Mouse (Mus musculus): ENCODE measurements at regions not wholly inside any gene's neighbourhood (a gene's known extent, or its start where the extent isn't known, plus 50 kb on each side); places are given as distances from the start of the nearest gene placed in this dataset.
A peak's percentile ranks its signal among the peaks of the same experiment; 100 is the strongest.

DNA sequence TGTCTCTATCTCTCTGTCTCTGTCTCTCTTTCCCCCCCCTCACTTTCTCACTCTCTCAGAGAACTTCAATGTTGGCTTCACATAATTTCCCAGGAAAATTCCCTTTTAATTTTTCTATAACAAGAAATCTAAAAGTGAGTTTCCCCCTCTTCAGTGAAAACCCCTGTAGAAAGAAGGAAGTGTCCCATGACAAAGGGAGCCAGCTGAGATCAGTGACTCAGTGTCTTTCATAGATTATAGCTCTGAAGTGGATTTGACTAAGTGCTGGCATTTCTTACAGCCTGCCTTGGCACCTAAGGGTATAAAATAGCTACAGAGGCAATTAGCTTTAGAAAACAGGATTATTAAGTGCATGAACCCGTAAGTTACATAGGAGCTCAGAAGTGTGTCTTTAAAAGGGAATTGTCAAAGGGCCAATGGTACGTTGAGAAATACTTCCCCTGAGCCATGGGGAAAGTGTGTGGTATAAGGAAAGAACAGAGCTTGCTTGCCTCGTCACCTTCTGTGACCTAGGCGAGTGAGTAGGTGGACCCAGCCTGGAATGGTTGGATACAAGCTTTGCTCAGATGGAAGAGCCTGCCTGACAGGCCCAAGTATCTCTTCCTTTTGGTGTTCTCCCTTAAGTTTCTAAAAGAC is 137.3 kb upstream of the Prdm1 start:
- no peak for DNase-seq (ENCODE audit: extremely low spot score in 1 of 2, low spot score in 1 of 2)

DNA sequence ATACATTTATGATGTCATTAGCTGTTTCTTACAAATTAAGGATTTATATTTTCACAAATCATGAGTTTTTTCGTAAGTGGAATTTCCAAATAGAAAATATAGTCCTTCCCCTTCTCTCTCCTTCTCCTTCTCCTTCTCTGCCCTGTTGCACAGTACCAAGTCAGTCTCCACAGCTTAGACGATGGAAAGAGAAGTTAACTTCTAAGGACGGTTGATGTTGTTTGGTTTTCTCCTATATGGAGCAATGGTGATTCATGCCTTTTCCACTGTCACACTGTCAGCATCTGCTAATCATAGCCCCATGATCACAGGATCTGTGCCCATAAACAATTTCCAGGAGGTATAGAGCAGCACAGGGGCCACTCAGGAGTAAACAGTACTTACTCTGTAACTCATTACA is 131.2 kb upstream of the Prdm1 start:
- no peak for DNase-seq (ENCODE audit: extremely low spot score in 1 of 2, low spot score in 1 of 2)

DNA sequence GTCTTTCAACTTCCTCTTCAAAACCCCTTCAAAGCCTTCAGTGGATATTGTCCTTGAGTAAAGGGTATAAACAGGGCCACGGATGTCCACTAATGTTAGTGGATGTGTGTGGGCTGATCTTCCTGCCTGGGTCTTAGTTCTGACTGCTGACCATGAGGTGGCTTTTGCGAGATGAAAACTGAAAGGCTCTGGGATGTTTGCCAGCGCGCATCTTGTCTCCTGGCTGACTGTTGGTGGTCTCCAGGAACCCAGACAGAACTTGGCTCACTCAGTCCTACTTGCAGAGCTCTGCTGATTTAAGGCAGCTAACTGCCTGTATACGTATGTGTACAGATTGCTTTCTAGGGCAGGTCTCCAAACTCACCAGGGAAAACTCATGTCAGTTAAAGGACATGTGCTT is 125.5 kb upstream of the Prdm1 start:
- DNase-seq (ENCODE audit: extremely low spot score in 1 of 2, low spot score in 1 of 2), result no peak

DNA sequence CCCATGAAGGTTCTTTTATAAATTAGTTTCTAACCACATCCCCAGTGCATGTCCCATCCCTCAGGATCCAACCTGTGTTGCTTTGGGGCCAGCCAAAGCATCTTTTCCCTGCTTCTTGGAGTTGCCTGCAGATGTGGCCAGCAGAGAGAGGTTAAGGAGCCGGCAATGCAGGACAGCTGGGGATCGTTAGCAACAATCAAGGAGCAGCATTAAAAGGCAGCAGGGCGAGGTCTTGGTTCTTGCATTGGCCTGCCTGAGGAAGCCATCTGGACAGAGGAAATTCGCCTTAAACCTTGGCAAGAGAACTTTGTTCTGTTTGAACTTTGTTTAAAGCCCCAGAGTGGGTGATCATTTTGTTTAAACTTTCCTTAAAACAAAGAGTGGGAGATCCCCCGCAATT is 118.7 kb upstream of the Prdm1 start:
- no peak for DNase-seq (ENCODE audit: extremely low spot score in 1 of 2, low spot score in 1 of 2)

DNA sequence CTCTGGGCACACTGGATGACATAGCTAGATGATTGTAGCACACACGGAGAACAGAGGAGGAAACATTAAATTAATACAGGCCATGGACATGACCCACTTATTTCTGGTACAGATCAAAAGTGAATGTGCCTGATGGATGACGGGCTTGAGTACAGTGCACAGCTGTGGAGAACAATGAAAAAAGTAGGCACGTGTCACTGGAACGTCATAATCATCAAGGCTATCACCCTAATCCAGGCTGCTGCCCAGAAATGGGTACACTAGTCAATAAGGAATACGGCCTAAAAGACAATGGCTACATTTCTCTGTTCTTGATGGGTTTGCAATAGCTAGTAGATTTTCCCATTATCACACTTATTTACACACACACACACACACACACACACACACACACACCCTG is 118.3 kb upstream of the Prdm1 start:
- no peak for DNase-seq (ENCODE audit: extremely low spot score in 1 of 2, low spot score in 1 of 2)

DNA sequence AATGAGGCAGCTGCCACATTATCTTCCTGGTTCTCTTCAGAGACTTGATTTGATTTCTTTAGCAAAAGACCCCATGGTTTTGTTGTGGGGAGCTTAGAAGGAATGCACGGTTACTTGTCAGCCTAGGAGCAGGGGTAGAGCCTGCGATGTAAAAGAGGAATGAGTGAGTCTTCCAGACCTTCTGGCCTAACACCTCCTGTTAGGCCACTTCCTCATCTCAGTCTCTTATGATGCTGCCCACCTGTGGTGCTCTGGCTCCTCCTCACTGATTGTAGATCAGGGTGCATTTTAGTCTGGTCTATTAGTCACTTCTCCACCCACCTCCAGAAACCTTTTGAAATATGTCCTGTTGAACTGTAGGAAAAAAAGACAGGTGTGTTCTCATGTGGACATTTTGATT is 113.3 kb upstream of the Prdm1 start:
- DNase-seq (ENCODE audit: extremely low spot score in 1 of 2, low spot score in 1 of 2), result no peak

DNA sequence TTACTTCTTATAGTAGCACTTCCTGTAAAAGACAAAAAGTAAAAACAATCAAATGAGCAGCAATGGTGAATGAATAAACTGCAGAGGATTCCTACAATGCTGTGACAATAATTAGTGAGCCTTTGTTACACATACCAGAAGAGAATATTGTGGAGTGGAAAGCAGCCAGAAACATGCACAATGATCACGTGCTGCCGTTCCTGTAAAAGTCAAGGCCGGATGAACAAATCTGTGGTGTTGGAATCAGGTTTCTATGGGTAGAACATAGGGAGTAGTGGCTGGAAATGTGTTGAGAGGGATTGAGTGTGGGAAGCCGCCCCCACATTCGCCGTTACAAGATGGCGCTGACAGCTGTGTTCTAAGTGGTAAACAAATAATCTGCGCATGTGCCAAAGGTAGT is 112.3 kb upstream of the Prdm1 start:
- no peak for DNase-seq (ENCODE audit: extremely low spot score in 1 of 2, low spot score in 1 of 2)

DNA sequence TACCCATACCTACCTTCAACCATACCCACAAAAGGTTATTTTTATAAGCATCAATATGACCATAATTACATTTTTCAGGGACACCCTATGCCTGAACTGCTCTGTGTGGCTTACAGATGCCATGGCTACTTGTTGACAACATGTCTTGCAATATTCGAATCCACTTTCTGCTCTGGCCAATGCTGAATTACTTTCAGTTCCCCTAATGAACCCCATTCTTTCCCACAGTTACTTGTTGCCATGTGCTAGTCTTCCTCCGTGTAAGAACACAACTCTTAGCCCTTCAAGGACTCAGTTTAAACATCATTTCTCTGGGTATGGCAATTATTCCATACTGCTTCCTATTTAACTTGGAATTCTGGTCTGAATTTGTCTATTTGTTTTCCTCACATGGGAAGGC is 110.4 kb upstream of the Prdm1 start:
- DNase-seq (ENCODE audit: extremely low spot score in 1 of 2, low spot score in 1 of 2), result no peak

DNA sequence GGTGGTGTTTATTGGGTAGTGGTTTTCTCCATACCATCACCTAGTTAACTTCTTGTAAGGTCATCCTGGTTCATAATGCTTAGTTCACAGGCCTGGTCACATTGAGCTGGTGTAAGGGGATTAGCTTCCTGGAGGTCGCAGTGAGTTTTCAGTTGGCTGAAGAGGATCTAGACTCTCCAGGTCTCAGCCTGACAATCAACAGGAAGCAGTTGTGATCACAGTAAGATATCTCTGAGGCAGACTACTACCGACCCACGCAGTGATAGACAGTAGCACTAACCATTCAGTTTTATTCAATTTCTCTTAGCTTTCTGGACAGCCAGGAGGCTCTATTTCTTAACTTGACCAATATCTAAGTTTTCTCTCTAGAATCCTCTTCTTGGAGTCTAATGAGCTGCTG is 108.5 kb upstream of the Prdm1 start:
- DNase-seq (ENCODE audit: extremely low spot score in 1 of 2, low spot score in 1 of 2), result no peak

DNA sequence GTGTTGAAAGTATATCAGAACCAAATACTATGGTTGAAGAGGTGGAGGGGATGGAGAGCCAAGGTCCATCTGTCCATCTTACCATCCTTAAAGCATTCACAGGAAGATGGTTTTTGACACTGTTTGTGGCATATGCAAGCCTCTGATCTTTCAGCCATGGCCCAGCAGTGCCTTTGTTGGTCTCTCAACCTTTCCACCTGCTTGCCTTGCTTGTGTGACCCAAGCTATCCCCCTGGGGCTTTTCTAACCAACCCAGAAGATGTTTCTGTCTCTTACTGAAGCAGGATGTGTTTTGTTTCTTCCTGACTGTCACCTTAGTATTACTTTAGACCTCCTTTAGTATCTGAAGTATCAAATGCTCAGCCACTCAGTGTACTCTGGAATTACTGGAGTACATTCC is 107.8 kb upstream of the Prdm1 start:
- DNase-seq (ENCODE audit: extremely low spot score in 1 of 2, low spot score in 1 of 2), result no peak

DNA sequence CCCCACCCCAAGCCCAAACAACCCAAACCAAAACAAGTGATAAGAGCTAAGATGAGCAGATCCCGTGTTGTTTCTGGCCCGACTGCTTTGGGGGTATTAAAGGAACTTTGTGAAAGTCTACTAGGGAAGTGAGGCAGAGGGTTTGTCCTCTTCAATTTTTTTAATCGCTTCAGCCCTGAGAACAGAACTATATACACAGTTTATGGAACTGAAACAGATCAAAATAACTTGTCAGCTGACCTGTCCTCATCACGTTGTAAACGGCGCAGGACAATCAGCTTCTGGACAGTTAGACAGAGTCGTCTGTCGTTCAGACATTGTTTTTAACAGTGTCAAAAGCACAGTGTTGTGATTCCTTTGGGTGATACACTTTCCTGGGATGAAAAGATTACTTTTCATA is 103.3 kb upstream of the Prdm1 start:
- DNase-seq (ENCODE audit: extremely low spot score in 1 of 2, low spot score in 1 of 2), result no peak

DNA sequence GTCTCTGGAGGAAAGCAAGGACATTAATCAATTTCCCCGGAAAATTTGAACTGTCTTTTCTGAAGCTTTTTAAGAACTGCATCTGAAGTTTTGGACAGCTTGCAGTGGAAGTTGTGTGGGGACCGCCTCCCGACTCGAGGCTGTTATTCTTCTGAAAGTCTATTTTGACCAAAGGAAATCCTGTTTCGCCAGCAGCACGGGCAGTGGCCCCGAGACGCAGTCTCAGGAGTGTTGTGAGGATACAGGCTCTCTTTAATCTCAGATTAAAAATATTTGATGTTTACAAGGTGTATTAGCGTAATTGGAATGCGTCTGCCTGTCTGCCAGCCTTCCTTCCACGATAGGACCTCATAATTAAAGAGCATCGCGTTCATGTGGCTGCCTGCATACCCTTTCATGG is 102.2 kb upstream of the Prdm1 start:
- no peak for DNase-seq (ENCODE audit: extremely low spot score in 1 of 2, low spot score in 1 of 2)

DNA sequence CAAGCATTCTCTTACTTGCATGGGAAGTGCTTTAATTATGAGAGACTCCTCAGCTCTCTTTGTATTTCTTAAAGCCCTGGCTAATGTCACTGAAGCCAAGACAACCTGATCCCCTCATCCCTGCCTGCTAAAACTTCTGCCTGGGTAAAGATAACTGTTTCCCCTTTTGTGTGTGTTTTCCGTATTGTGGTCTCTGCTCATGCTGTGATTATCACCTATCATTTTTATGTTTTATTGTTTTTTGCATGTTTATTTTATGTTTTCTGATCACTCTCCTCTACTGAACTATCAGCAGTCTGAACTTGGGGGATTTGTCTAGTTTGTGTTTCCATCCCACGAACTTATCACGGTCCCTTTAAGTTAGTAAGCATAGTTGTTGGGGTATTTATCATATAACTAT is 100.1 kb upstream of the Prdm1 start:
- DNase-seq (ENCODE audit: extremely low spot score in 1 of 2, low spot score in 1 of 2), result no peak

DNA sequence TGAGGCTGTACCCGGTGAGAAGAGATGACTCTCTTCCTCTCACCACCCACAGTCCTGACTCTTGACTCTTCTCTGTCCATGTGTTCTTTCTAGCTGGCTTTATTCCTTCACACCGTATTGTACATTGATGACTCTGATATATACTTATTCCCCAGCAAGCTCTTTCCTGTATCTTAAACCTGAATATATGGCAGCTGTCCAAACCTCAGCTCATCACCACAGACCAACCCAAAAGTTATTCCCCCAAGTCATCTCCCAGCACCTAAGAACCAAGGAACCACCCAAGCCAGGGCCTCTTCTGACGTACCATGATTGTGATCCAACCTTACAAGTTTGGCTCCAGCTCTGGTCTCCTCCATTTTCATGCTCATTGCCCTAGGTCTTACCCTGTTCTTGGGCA is 99.1 kb upstream of the Prdm1 start:
- DNase-seq (ENCODE audit: extremely low spot score in 1 of 2, low spot score in 1 of 2), result no peak

DNA sequence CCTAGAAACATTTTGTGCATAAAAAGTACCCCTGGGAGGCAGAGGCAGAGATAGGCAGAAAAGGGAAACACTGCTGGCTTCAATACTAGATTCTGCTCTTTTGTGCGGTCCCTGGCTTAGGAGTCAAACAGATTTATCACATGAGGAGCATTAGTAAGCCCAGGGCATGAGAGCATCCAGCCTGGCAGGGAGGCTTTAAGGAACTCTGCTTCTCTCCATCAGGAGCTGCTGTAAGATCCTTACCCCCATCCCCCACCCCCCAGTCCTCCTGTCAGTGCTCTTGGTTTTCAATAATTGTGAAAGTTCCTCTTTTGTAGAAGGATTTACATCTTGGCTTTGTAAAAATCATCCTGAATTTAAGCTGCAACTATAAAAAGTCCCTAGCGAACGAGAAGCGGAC is 97.2 kb upstream of the Prdm1 start:
- no peak for DNase-seq (ENCODE audit: extremely low spot score in 1 of 2, low spot score in 1 of 2)

DNA sequence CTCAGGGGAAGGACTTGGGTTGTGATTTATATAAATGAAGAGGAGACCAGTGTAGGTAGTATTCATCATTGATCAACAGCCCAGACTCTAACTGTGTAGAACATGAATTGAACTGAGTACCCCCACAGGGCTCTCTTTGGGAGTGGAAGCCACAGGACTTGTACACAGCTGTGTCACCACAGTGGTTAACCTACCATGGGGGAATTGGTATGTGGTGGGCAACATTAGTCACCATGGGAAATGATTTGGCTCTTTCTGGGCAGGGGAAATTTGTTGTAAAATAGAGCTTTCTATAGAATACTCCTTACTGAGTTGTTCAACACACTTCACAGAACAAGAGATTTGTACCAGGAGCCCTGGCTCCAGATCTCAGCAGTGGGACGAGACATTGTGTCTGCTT is 87.3 kb upstream of the Prdm1 start:
- no peak for DNase-seq (ENCODE audit: extremely low spot score in 1 of 2, low spot score in 1 of 2)

DNA sequence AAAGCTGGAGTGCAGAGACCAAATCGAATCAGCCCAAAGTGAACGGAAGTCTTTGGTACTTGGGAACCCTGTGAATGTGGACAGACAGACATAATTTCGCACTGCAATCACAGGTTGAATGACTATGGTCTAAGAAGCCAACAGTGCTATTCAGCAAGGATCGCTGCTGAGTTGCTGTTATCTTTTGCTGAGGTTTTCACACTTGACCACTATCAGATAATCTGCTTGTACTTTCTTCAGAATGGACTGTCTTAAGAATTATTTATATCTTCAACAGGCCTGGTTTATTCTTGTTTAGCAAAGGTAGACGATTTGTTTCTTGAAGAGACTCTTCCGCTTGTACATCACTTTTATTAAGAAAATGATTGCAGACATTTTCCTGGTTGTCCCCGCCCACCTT is 84.3 kb upstream of the Prdm1 start:
- no peak for DNase-seq (ENCODE audit: extremely low spot score in 1 of 2, low spot score in 1 of 2)

DNA sequence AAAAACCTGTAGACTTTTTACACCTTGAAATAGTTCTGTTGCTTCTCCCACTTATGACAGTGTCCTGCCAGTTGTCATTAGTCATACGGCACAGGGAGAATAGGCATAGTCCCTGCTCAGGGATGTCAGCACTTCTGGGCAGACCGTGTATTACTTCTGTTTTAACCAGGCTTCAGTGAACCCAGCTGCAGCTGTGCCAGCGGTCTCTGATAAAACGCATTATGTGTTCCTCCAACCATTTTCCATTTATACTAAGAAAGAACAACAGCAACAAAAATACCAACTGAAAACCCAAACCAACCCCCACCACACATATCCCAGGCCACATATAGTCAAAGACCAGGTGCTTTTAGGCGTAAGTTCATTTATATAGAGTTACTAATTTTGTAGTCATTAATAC is 83.1 kb upstream of the Prdm1 start:
- no peak for DNase-seq (ENCODE audit: extremely low spot score in 1 of 2, low spot score in 1 of 2)

DNA sequence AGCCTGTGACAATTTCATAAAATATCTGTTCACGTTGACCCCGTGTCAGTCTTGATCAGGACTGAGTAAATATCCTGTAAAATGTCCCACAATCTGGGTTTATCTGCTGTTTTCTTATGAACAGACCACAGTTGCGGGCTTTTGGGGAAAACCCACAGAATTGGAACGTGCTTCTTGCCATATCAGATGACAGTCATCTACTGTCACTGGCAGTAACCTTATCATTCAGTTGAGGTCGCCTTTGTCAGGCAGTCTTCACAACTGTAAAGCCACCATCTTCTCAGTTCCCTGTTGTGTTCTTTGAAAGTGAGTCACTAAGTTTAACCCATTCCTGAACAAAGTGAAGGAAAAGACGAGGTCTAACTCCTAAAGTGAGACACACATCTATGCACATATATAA is 80.9 kb upstream of the Prdm1 start:
- no peak for DNase-seq (ENCODE audit: extremely low spot score in 1 of 2, low spot score in 1 of 2)

DNA sequence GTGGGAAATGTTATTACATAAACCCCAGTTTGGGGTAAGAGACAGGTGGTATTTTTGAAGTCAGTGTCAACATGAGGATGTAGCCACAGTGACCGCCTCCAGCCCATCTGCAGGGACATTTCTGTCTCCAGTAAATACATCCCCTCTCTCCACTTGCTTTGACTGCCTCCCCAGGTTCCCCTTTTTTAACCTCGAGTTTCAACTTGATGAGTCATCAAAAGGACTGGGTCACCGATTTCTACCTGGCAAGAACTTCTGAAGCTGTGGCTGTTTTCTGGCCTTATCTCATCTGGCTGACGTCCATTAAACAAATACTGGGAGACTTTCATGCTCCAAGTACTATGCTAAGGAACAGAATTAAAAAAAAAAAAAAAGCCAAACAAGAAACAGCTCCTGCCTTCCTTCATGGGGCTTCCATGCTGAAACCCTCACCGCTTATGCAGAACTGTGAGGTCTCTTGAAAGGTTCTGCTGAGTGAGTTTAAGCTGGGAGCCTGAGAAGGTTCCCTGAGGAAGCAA is 79.1 kb upstream of the Prdm1 start:
- DNase-seq (ENCODE audit: extremely low spot score in 1 of 2, low spot score in 1 of 2), result peak in 1 of 2 experiments; percentile 12

DNA sequence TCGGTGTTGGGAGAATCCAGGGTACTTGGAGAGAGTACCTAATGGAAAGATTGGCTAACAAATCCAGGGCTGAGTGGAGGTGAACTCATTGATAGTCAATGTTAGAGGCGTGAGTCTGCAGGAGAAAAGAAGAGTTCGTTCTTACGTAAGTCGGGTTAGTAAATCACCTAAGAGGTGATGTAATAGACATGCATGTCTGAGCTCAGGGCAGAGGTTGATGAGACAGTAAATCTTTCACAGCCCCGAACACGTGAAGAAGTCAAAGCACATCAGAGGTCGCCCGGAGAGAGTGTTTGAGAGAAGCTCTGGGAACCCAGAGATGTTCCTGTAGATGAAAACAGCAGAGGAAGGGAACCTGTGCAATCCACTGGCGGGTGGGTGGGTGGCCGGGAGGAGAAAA is 76.2 kb upstream of the Prdm1 start:
- no peak for DNase-seq (ENCODE audit: extremely low spot score in 1 of 2, low spot score in 1 of 2)

DNA sequence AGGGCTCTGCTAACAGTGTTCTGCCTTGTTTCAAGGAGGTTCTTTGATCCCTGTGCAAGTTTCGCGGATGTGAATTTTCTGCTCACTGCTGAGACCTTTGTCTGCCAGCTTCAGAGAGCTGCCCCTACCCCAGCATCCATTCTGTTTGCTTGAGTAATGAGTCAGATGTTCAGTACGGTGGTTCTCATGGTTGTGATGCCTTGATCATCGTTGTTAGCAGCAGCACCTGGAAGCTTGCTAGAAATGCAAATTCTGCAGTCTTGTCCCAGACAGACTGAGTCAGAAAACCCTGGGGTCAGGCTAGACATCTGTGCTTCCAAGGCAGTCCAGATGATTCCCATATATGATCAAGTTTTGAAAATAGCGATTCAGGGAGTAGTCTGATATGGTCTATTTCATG is 75.2 kb upstream of the Prdm1 start:
- DNase-seq (ENCODE audit: extremely low spot score in 1 of 2, low spot score in 1 of 2), result no peak

DNA sequence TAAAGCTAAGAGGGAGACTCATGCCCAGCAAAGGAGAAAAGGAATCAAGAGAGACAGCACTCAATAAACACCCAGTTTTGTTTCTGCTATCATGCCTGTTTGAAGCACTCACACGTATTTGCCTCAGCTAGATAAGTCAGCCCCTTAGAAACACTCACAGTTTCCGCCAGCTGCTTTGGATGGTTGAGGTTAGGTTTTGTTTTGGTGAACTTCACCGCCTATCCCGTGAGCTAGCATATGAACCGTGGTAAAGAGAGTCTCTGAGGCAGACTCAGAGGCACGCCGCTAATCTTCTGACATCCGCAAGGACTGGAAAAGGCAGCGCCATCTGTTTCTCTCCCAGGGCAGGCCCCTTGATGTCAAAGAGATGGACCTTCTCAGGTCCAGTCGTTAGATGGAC is 73.2 kb upstream of the Prdm1 start:
- no peak for DNase-seq (ENCODE audit: extremely low spot score in 1 of 2, low spot score in 1 of 2)
